Mouse (Mus musculus): ENCODE data around the gene Ormdl3. TPM values are rescaled to one million over a fixed set of nuclear protein-coding genes. Genes with fewer than 3 reads are reported as not detected.

The Ormdl3 gene
- total and polyA plus RNA-seq, 3 experiments: 32.5 to 45.1 (median 32.9) TPM

DNA sequence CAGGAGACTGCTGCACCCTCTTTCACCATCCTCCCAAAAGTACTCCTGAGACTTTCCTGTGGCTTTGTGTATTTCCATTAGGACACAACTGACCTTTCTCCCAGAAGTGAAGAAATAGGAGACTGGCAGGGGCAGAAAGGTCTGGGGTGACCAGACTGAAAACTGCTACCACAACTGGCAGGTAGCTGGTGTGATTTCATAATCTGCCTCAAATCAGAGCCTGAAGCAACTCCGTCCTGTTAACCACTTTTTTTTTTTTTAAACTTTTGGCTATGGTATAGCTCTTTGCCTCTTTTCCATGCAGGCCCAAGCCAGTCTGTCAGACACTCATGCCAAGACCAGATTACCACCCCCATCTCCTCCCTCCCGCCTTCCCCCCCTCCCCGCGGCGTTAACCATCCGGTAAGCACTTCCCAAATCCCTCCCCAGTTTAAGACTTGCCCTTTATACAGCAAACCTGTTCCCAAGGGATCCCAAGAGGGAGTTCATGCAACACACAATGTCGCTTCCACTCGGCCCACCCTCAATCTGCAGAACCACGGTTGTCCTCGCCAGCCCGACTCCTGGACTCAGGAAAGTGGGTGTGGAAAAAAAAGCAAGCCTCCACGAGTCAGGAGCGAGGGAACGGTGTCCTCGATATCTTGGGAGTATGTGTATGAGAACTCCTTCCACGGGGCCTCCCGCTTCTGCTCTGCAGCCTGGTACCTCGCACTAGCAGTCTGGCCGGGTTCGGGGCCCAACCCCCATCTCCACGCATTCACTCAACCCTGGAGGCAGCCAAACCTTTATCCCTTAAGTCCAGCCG lies 879 bp downstream of the Ormdl3 start:
- H3K4me3 ChIP-seq (replicated peaks in 1 of 3; ENCODE audit: low read depth in 2 of 3, low read length in 2 of 3, poor library complexity in 1 of 3): peak overlapping the region; percentile 71 to 95 (median 77)
- H3K27me3 ChIP-seq (replicated peaks): peaks cover 14% of the 10 kb centered on the region
- peak; percentile 33 for DNase-seq (ENCODE audit: extremely low read depth)
- peaks cover 25 to 38% of the 10 kb centered on the region in 2 experiments for H3K36me3 ChIP-seq (replicated peaks in 1 of 2; ENCODE audit: control insufficient read depth in 1 of 2, insufficient read depth in 1 of 2, low read length in 1 of 2)
- H3K4me1 ChIP-seq (ENCODE audit: control insufficient read depth in 1 of 2, insufficient read depth in 2 of 2): peaks cover 21 to 43% of the 10 kb centered on the region in 2 experiments
- dilution Hi-C loops (cut with MboI; ENCODE audit: extremely low pct_ligation_motif_present, extremely low pct_unique_long_range_greater_than_20kb, low sequenced_read_pairs): no loop called here
- H3K27ac ChIP-seq (ENCODE audit: insufficient read depth, low read depth): no peak overlapping the region
- H3K79me2 ChIP-seq (replicated peaks; ENCODE audit: control insufficient read depth, extremely low read depth, insufficient read depth, poor library complexity, severe bottlenecking): peaks cover 17% of the 10 kb centered on the region
- in situ Hi-C loops (cut with MboI; ENCODE audit: low pct_ligation_motif_present, low pct_unique_long_range_greater_than_20kb, low sequenced_read_pairs): loop anchor here (5.0 kb wide), 1 partner anchor 34 kb away; the partner anchor contains the start of gene Zpbp2
- TF ChIP-seq CHD1 (IDR thresholded peaks at IDR 0.05; ENCODE audit: low read depth, low read length): 0 out of 2 replicates have a peak, but pooled peaks have one; percentile 24
- TF ChIP-seq TCF12 (IDR thresholded peaks at IDR 0.05; ENCODE audit: low read depth, low read length): no peak
- no peak for TF ChIP-seq SMC3 (IDR thresholded peaks at IDR 0.05; ENCODE audit: low read depth, low read length)
- no peaks in the 10 kb centered on the region for H3K9me3 ChIP-seq (replicated peaks; ENCODE audit: low read length)
- H3K4me2 ChIP-seq (ENCODE audit: insufficient read depth, low read depth, poor library complexity, severe bottlenecking): peak overlapping the region; percentile 66
- H3K9ac ChIP-seq (ENCODE audit: insufficient read depth, low read depth): peak overlapping the region; percentile 65

DNA sequence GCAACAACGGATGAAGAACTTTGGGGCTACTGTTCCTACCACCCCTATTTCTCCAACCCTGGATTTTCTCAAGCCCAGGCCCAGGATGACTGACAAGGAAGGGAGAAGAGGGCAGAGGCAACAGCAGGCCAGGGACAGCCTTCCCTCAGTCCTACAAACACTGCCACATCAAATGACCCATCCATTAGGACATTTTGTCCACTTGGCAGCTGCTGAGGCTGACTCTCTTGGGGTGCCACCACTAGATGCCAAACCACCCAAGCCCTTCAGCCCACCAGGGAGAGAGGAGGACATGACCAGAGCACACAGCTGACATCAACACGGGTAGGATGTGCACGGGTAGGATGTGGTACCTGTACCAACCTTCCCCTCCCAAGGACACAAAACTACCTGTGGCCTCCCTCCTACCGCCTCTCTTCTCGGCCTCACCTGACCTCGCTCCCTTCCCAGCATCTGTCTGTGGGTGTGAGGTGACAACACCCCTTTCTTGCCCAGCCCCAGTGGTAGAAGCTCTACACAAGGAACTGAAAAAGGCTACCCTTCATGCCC lies 2.5 kb downstream of the Ormdl3 start:
- TF ChIP-seq NELFE (IDR thresholded peaks at IDR 0.05; ENCODE audit: low read depth, low read length) (no peak), RAD21 (IDR thresholded peaks at IDR 0.05; ENCODE audit: low read depth, low read length) (no peak), ZNF384 (IDR thresholded peaks at IDR 0.05; ENCODE audit: low read depth, low read length) (no peak), ETS1 (conservative IDR thresholded peaks at IDR 0.05; ENCODE audit: low read depth, low read length) (no peak), GABPA (IDR thresholded peaks at IDR 0.05; ENCODE audit: insufficient replicate concordance, low read depth, low read length) (no peak), ZC3H11A (IDR thresholded peaks at IDR 0.05; ENCODE audit: low read depth, low read length) (no peak), CTCF (conservative IDR thresholded peaks at IDR 0.05 in 1 of 2, IDR thresholded peaks at IDR 0.05 in 1 of 2; ENCODE audit: low read depth in 2 of 2, low read length in 2 of 2) (no peak), KAT2A (IDR thresholded peaks at IDR 0.05; ENCODE audit: insufficient replicate concordance, low read length) (no peak), JUND (conservative IDR thresholded peaks at IDR 0.05; ENCODE audit: low read depth, low read length) (no peak), UBTF (IDR thresholded peaks at IDR 0.05; ENCODE audit: low read depth, low read length) (no peak), ELF1 (IDR thresholded peaks at IDR 0.05; ENCODE audit: low read depth, low read length) (no peak), MXI1 (IDR thresholded peaks at IDR 0.05; ENCODE audit: low read depth, low read length) (no peak)
- H3K4me3 ChIP-seq (replicated peaks in 1 of 3; ENCODE audit: low read depth in 2 of 3, low read length in 2 of 3, poor library complexity in 1 of 3): no peak overlapping the region
- no peak overlapping the region for H3K27ac ChIP-seq (ENCODE audit: insufficient read depth, low read depth)
- peaks cover 7% of the 10 kb centered on the region for H3K27me3 ChIP-seq (replicated peaks)
- no peak overlapping the region for H3K9ac ChIP-seq (ENCODE audit: insufficient read depth, low read depth)
- in situ Hi-C loops (cut with MboI; ENCODE audit: low pct_ligation_motif_present, low pct_unique_long_range_greater_than_20kb, low sequenced_read_pairs) (loop anchor here (5.0 kb wide), 1 partner anchor 32 kb away; the partner anchor contains the start of gene Zpbp2), dilution Hi-C loops (cut with MboI; ENCODE audit: extremely low pct_ligation_motif_present, extremely low pct_unique_long_range_greater_than_20kb, low sequenced_read_pairs) (no loop called here)
- H3K4me2 ChIP-seq (ENCODE audit: insufficient read depth, low read depth, poor library complexity, severe bottlenecking): no peak overlapping the region
- DNase-seq (ENCODE audit: extremely low read depth): no peak
- H3K79me2 ChIP-seq (replicated peaks; ENCODE audit: control insufficient read depth, extremely low read depth, insufficient read depth, poor library complexity, severe bottlenecking): peaks cover 17% of the 10 kb centered on the region
- peaks cover 21 to 42% of the 10 kb centered on the region in 2 experiments for H3K4me1 ChIP-seq (ENCODE audit: control insufficient read depth in 1 of 2, insufficient read depth in 2 of 2)
- H3K9me3 ChIP-seq (replicated peaks; ENCODE audit: low read length): no peaks in the 10 kb centered on the region
- H3K36me3 ChIP-seq (replicated peaks in 1 of 2; ENCODE audit: control insufficient read depth in 1 of 2, insufficient read depth in 1 of 2, low read length in 1 of 2): peaks cover 35 to 54% of the 10 kb centered on the region in 2 experiments
